Mouse (Mus musculus): ENCODE measurements at regions not wholly inside any gene's neighbourhood (a gene's known extent, or its start where the extent isn't known, plus 50 kb on each side); places are given as distances from the start of the nearest gene placed in this dataset.

GRCm38 (mm10) chr13:107533323-107533722, 510.9 kb upstream of the Smim15 start:
- no peaks in the 10 kb centered on the region for H3K9me3 ChIP-seq (ENCODE audit: control insufficient read depth, low read length)
- H3K27me3 ChIP-seq (replicated peaks; ENCODE audit: control insufficient read depth, insufficient read depth, low read length), result no peaks in the 10 kb centered on the region
- ATAC-seq, result no peak
- H3K4me2 ChIP-seq (ENCODE audit: low read length), result no peak overlapping the region
- peaks cover 3% of the 10 kb centered on the region; the same call in 1 of the 2 replicates for H3K4me1 ChIP-seq (replicated peaks; ENCODE audit: control insufficient read depth, insufficient read depth, low read length)
- H3K36me3 ChIP-seq (ENCODE audit: control insufficient read depth, insufficient read depth), result no peaks in the 10 kb centered on the region
- WGBS, result 97% methylated on average over 3 of the region's 3 CpGs
- H3K4me3 ChIP-seq (replicated peaks; ENCODE audit: low read length), result no peak overlapping the region
- H3K9ac ChIP-seq (replicated peaks; ENCODE audit: low read depth, low read length), result no peak overlapping the region
- H3K27ac ChIP-seq (ENCODE audit: low read length), result no peak overlapping the region

GRCm38 (mm10) chr13:107531528-107531927, 509.6 kb upstream of the Kif2a start:
- Histone ChIP-seq H3K36me3 (ENCODE audit: control insufficient read depth, insufficient read depth) (no peaks in the 10 kb centered on the region), H3K27ac (ENCODE audit: low read length) (no peak overlapping the region), H3K9ac (replicated peaks; ENCODE audit: low read depth, low read length) (no peak overlapping the region), H3K27me3 (replicated peaks; ENCODE audit: control insufficient read depth, insufficient read depth, low read length) (no peaks in the 10 kb centered on the region), H3K4me2 (ENCODE audit: low read length) (no peak overlapping the region), H3K4me1 (replicated peaks; ENCODE audit: control insufficient read depth, insufficient read depth, low read length) (peaks cover 3% of the 10 kb centered on the region; the same call in 1 of the 2 replicates), H3K9me3 (ENCODE audit: control insufficient read depth, low read length) (no peaks in the 10 kb centered on the region), H3K4me3 (replicated peaks; ENCODE audit: low read length) (no peak overlapping the region)
- 25% methylated on average over 10 of the region's 10 CpGs for WGBS
- no peak for ATAC-seq

GRCm38 (mm10) chr13:107531026-107531425, 509.1 kb upstream of the Kif2a start:
- Histone ChIP-seq H3K36me3 (ENCODE audit: control insufficient read depth, insufficient read depth) (no peaks in the 10 kb centered on the region), H3K4me2 (ENCODE audit: low read length) (no peak overlapping the region), H3K4me3 (replicated peaks; ENCODE audit: low read length) (no peak overlapping the region), H3K4me1 (replicated peaks; ENCODE audit: control insufficient read depth, insufficient read depth, low read length) (peaks cover 3% of the 10 kb centered on the region; the same call in 1 of the 2 replicates), H3K9me3 (ENCODE audit: control insufficient read depth, low read length) (no peaks in the 10 kb centered on the region), H3K9ac (replicated peaks; ENCODE audit: low read depth, low read length) (no peak overlapping the region), H3K27ac (ENCODE audit: low read length) (no peak overlapping the region), H3K27me3 (replicated peaks; ENCODE audit: control insufficient read depth, insufficient read depth, low read length) (no peaks in the 10 kb centered on the region)
- WGBS, result 41% methylated on average over 8 of the region's 8 CpGs
- no peak for ATAC-seq

GRCm38 (mm10) chr13:107530392-107530791, 508.5 kb upstream of the Kif2a start:
- no peak for ATAC-seq
- H3K27ac ChIP-seq (ENCODE audit: low read length), result no peak overlapping the region

GRCm38 (mm10) chr13:107528724-107529456, 507.0 kb upstream of the Kif2a start:
- H3K36me3 ChIP-seq (ENCODE audit: control insufficient read depth, insufficient read depth), result no peaks in the 10 kb centered on the region
- no peak for ATAC-seq
- 74% methylated on average over 15 of the region's 15 CpGs for WGBS

More at GRCm38 (mm10) chr13:107530392-107530791, 508.5 kb upstream of the Kif2a start:
- Histone ChIP-seq H3K36me3 (ENCODE audit: control insufficient read depth, insufficient read depth) (no peaks in the 10 kb centered on the region), H3K9me3 (ENCODE audit: control insufficient read depth, low read length) (no peaks in the 10 kb centered on the region), H3K9ac (replicated peaks; ENCODE audit: low read depth, low read length) (no peak overlapping the region), H3K4me1 (replicated peaks; ENCODE audit: control insufficient read depth, insufficient read depth, low read length) (peaks cover 3% of the 10 kb centered on the region; the same call in 1 of the 2 replicates), H3K27me3 (replicated peaks; ENCODE audit: control insufficient read depth, insufficient read depth, low read length) (no peaks in the 10 kb centered on the region), H3K4me2 (ENCODE audit: low read length) (no peak overlapping the region), H3K4me3 (replicated peaks; ENCODE audit: low read length) (no peak overlapping the region)
- 75% methylated on average over 1 of the region's 1 CpGs for WGBS

GRCm38 (mm10) chr13:107522942-107523341, 501.0 kb upstream of the Kif2a start:
- no peaks in the 10 kb centered on the region for H3K36me3 ChIP-seq (ENCODE audit: control insufficient read depth, insufficient read depth)
- no peaks in the 10 kb centered on the region for H3K4me1 ChIP-seq (replicated peaks; ENCODE audit: control insufficient read depth, insufficient read depth, low read length)
- ATAC-seq, result no peak
- H3K4me2 ChIP-seq (ENCODE audit: low read length), result no peak overlapping the region
- no peaks in the 10 kb centered on the region for H3K27me3 ChIP-seq (replicated peaks; ENCODE audit: control insufficient read depth, insufficient read depth, low read length)
- H3K4me3 ChIP-seq (replicated peaks; ENCODE audit: low read length), result no peak overlapping the region
- WGBS, result 85% methylated on average over 3 of the region's 3 CpGs
- no peak overlapping the region for H3K9ac ChIP-seq (replicated peaks; ENCODE audit: low read depth, low read length)
- no peak overlapping the region for H3K27ac ChIP-seq (ENCODE audit: low read length)
- H3K9me3 ChIP-seq (ENCODE audit: control insufficient read depth, low read length), result no peaks in the 10 kb centered on the region

More at GRCm38 (mm10) chr13:107528724-107529456, 507.0 kb upstream of the Kif2a start:
- Histone ChIP-seq H3K9me3 (ENCODE audit: control insufficient read depth, low read length) (no peaks in the 10 kb centered on the region), H3K4me3 (replicated peaks; ENCODE audit: low read length) (no peak overlapping the region), H3K27me3 (replicated peaks; ENCODE audit: control insufficient read depth, insufficient read depth, low read length) (no peaks in the 10 kb centered on the region), H3K4me1 (replicated peaks; ENCODE audit: control insufficient read depth, insufficient read depth, low read length) (peaks cover 3% of the 10 kb centered on the region; the same call in 1 of the 2 replicates), H3K27ac (ENCODE audit: low read length) (no peak overlapping the region), H3K4me2 (ENCODE audit: low read length) (no peak overlapping the region), H3K9ac (replicated peaks; ENCODE audit: low read depth, low read length) (no peak overlapping the region)

- Histone ChIP-seq H3K4me3 (replicated peaks; ENCODE audit: low read length) (no peak overlapping the region), H3K27me3 (replicated peaks; ENCODE audit: control insufficient read depth, insufficient read depth, low read length) (no peaks in the 10 kb centered on the region), H3K9ac (replicated peaks; ENCODE audit: low read depth, low read length) (no peak overlapping the region), H3K4me2 (ENCODE audit: low read length) (no peak overlapping the region), H3K9me3 (ENCODE audit: control insufficient read depth, low read length) (no peaks in the 10 kb centered on the region), H3K4me1 (replicated peaks; ENCODE audit: control insufficient read depth, insufficient read depth, low read length) (no peaks in the 10 kb centered on the region), H3K27ac (ENCODE audit: low read length) (no peak overlapping the region), H3K36me3 (ENCODE audit: control insufficient read depth, insufficient read depth) (no peaks in the 10 kb centered on the region)
- no peak for ATAC-seq
- WGBS, result 91% methylated on average over 3 of the region's 3 CpGs
These were observed 492.3 kb upstream of the Kif2a start for GRCm38 (mm10) chr13:107514236-107514635.

- ATAC-seq, result no peak
- no peaks in the 10 kb centered on the region for H3K9me3 ChIP-seq (ENCODE audit: control insufficient read depth, low read length)
- no peak overlapping the region for H3K4me2 ChIP-seq (ENCODE audit: low read length)
- H3K36me3 ChIP-seq (ENCODE audit: control insufficient read depth, insufficient read depth), result no peaks in the 10 kb centered on the region
- H3K4me1 ChIP-seq (replicated peaks; ENCODE audit: control insufficient read depth, insufficient read depth, low read length), result no peaks in the 10 kb centered on the region
- no peak overlapping the region for H3K27ac ChIP-seq (ENCODE audit: low read length)
- no peak overlapping the region for H3K9ac ChIP-seq (replicated peaks; ENCODE audit: low read depth, low read length)
- no peaks in the 10 kb centered on the region for H3K27me3 ChIP-seq (replicated peaks; ENCODE audit: control insufficient read depth, insufficient read depth, low read length)
- H3K4me3 ChIP-seq (replicated peaks; ENCODE audit: low read length), result no peak overlapping the region
- WGBS, result 82% methylated on average over 6 of the region's 6 CpGs
These were observed 491.6 kb upstream of the Kif2a start for GRCm38 (mm10) chr13:107513274-107514146.

GRCm38 (mm10) chr13:107507336-107507735, 485.4 kb upstream of the Kif2a start:
- Histone ChIP-seq H3K4me1 (replicated peaks; ENCODE audit: control insufficient read depth, insufficient read depth, low read length) (no peaks in the 10 kb centered on the region), H3K9me3 (ENCODE audit: control insufficient read depth, low read length) (no peaks in the 10 kb centered on the region), H3K27ac (ENCODE audit: low read length) (no peak overlapping the region), H3K4me3 (replicated peaks; ENCODE audit: low read length) (no peak overlapping the region), H3K36me3 (ENCODE audit: control insufficient read depth, insufficient read depth) (no peaks in the 10 kb centered on the region), H3K9ac (replicated peaks; ENCODE audit: low read depth, low read length) (no peak overlapping the region), H3K4me2 (ENCODE audit: low read length) (no peak overlapping the region), H3K27me3 (replicated peaks; ENCODE audit: control insufficient read depth, insufficient read depth, low read length) (no peaks in the 10 kb centered on the region)
- ATAC-seq, result no peak
- 70% methylated on average over 3 of the region's 3 CpGs for WGBS
